Mouse (Mus musculus): ENCODE data around the gene Tlr8. TPM values are rescaled to one million over a fixed set of nuclear protein-coding genes. Genes with fewer than 3 reads are reported as not detected.

The Tlr8 gene
- 0.13 and 0.29 TPM in 2 replicates for polyA plus RNA-seq (2012; rRNA removed)

DNA sequence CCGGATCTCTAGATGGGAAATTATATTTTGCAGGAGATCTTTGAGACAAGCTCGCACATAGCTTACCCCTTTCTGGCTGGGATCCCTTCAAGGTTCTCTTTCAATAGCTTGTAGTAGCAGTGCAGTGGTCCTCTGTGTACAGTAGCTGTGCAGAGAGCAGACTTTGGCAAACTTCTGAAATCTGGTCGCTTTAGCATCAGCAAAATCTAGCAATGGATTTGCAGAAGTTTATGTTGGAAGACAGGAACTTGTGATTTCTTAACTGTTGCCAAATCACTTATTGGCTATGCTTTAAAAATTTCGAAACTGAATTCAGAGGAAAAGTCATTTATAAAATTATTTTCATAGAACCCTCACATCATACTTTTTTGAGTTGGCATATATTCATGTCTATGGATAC is at the start of gene Tlr8:
TSS of gene Tlr8 (minus strand) at position 244 of the 400 bp plus-strand sequence.

DNA sequence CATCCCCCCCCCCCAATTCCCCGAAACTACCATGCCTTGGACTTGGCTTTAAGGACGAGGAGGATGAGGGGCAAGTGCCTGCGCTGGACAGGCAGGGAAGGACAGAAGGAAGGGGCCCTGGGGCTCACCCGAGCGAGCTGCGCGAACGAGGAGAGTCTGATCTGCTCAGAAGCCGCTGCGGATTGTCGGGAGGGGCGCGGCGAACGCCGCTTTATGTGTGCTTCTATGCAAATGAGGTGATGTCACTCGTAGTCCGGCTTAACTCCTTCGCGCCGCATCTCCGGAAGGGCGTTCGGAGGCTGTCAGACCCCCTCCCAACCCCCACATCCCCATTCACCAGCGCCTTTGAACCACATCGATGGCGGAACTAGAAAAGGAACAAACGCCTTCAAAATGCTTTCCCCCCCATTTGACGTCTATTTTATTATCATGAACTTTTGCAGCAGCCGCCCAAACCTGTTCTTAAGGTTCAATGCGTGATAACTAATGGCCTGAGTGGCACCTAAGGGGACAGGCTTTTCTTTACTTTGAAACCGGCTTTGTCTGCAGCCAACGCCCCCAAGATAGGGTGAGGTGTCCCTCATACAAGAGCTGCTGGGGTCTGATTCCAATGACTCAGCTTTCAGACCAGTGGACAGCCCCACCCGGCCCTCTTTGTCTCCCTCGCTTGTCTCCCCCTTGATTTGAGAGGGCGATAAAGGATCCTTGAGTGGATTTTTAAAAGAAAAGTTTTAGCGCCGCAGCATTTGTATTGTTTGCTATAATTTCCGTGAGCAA is 55.0 kb downstream of the Tlr8 start, which contains the start of gene Tmsb4x:
TSS of gene Tmsb4x (minus strand) at position 338 of the 777 bp plus-strand sequence.

Other genes with a start within 250 kb of the Tlr8 start
- 77.9 and 95.2 TPM in 2 replicates for gene Tmsb4x, start 55.0 kb downstream of the Tlr8 start, polyA plus RNA-seq (2012; rRNA removed)
- gene Tlr7, start 66.2 kb upstream of the Tlr8 start, polyA plus RNA-seq (2012; rRNA removed): 0.06 and 0.21 TPM in 2 replicates
- 14.2 and 22.6 TPM in 2 replicates for gene Prps2, start 118.4 kb upstream of the Tlr8 start, polyA plus RNA-seq (2012; rRNA removed)